Mouse (Mus musculus) adrenal gland, postnatal 4 days (tissue): ENCODE measurements at regions not wholly inside any gene's neighbourhood (a gene's known extent, or its start where the extent isn't known, plus 50 kb on each side); places are given as distances from the start of the nearest gene placed in this dataset.

Experiments
- DNase-seq, 2 experiments: peaks; one replicate each; pipeline ENCODE4 v3.0.0; 2021 to 2022; ENCODE audit warnings: low spot score in 2 of 2, mixed read lengths in 2 of 2

DNA sequence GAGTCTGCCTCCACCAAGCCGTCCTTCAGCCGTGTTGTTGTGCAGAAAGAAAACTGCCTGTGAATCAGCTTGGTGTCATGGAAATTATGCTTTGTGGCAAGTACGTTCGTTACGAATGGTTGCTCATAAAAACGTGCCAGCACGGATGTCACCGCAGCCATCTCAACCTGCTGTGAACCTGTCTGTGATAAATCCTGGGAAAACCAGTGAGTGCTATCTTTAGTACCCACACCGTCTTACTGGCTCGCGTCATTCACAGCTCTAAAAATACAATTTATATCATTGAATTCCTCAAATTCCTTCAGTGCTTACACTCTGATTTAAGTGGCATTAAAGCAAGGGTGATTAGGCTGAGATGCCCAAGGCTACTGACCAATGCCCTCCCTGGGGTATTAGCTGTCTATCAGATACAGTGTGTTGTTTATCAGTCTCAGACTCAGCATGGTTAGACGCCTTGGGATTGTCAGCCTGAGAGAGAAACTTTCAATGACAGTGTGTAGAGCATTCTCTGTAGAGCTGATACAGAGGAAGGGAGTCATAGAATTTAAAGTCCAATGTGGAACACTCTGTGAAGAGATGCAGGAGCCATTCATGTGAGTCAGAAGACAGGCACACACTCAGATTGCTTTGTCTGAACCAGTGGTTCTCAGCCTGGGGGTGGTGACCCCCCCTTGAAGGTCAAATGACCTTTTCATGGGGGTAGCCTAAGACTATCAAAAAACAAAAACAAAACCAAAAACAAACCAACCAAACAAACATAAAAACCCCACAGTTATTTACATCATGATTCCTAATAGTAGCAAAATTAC lies 96.2 kb upstream of the Myocd start:
- no peak for DNase-seq

GRCm38 (mm10) chr11:65364910-65365309 lies 95.1 kb upstream of the Myocd start:
- no peak for DNase-seq

GRCm38 (mm10) chr11:65363846-65364245 lies 94.1 kb upstream of the Myocd start:
- no peak for DNase-seq

- no peak for DNase-seq
These were observed 90.9 kb upstream of the Myocd start for GRCm38 (mm10) chr11:65360729-65361128.

DNA sequence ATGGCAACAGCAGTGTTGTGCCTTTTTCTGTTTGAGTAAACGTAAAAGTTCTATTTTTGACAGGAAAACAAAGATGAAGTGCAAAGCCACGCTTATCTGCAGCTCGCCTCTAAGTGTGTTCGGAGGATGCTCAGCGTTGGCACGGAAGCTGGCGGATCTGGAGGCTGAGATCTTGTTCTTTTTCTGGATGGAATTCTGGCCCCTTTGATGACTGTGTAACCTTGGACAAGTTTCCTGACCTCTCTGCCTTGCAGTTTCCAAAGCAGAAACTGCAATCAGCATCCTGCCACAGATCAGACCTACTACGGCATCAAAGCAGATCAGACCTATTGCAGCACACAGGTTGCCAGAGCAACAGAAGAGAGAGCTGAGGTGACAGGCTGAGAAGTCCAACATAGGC lies 89.1 kb upstream of the Myocd start:
- no peak for DNase-seq

- DNase-seq: no peak
These were observed 82.7 kb upstream of the Myocd start for GRCm38 (mm10) chr11:65352516-65352915.

DNA sequence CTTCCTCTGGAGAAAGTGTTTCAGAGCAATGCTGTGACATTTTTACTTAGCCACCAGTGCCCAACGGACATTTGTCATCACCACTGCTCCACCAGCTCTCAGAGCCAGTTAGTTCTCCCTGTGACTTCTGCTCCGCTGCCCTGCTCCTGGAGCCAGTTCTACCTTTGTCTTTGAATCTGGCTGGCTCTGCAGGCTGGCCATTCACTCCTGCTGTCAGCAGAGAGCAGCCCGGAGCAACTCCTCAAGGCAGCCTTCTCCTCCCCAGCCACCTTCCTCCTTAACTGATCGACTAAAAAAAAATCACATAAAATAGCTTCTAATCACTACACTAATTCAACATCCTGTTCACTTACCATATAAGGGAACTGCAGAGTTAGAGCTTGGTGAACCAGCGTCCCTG lies 79.2 kb upstream of the Myocd start:
- DNase-seq: no peak

DNA sequence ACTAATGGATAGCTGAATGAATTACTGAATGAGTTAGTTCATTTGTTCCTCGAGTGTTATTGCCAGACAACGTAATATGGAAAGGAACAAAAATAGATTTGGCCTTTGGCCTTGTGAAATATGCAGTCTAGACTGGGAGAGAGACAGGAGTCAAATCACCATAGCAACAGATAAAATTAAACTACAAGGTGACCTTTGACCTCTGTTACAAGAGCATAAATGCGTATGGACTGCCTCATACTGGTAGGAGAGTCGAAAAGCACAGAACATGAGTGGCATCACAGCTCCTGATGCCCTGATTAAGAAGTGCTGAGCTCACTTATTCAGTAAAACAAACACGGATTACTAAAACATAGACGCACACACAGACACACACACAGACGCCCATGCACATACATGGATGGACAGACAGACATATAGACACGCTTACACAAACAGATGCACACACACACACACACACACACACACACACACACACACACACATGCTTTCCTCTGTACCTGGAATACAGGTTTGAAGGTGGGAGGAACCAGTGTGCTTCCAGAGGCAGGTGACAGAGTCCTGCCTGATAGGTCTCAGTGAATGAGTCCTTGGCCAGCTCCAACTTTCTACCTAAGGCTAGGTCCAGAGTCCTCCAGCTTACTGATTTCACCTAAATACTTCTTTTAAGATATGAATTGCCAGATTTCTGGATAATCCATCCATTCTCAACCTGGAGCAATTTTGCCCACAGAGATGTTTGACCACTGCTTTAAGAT lies 72.1 kb upstream of the Myocd start:
- DNase-seq: no peak

- DNase-seq: no peak
These were observed 64.5 kb upstream of the Myocd start for GRCm38 (mm10) chr11:65334286-65334685.

DNA sequence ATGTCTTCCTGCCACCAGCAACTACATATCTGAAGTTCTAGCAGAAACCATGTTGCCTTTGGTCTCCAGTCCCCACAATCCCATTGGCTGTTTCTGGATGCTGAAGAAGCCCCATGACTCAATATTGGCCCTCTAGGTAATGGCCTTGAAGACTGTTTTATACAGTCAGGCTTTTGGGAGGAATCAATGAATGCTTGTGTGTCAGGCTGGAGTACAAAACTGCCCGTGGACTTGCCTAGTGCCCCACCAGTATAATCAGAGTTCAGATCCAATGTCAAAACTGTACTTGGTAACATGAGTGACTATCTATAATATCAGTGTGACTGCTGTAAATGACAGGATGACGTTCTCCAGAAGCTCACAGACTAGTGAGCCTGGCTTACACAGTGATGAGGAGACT lies 63.3 kb upstream of the Myocd start:
- DNase-seq: no peak

GRCm38 (mm10) chr11:65322877-65323440 lies 53.2 kb upstream of the Myocd start:
- DNase-seq: no peak
